Mouse (Mus musculus): ENCODE measurements around the gene Il22ra1.
"Not testable (repeated sequence)": the region's sequence is repeated elsewhere in the genome, so short reads cannot be mapped to it uniquely, and the experiment has no call there.

Il22ra1 gene

DNA sequence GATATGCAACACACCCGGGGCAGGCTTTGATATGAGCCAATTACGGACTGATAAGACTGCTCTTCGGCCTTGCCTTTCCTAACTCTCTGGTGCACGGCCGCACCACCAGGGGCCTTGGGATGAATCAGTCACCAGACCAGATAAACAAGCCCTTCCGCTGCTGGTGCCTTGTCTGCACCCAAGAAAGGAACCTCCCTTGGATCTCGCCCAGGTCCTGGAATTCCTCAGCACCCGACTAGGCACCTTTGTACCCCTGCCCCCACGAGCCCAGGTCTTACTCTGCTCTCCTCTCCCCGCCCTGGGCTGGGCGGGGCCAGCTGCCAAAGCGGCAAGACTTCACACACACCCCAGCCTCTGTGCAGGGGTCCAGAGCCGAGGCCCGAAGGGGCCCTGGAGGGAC, at the start of gene Il22ra1:
Gene Il22ra1, plus strand, starts transcription at position 356 of the 400 bp plus-strand sequence.
- no peak for DNase-seq (ENCODE audit: low spot score)

DNA sequence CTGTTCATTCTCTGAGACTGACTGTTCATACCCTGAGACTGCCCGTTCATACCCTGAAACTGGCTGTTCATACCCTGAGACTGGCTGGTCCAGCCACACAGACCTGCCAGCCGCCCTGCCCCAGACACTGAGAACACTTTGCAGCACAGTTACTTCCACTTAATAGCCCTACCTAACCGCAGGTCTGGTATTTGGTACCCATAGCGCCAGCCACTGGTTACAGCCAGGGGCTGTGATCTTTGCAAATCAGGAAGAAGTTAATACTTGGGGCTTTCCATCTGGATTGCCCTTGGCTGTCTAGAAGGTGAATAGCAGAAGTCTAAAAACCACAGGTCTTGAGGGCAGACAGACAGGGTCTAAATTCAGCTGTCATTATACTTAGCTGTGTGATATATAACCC, 48.7 kb upstream of the Il22ra1 start:
- no peak for DNase-seq (ENCODE audit: low spot score)

DNA sequence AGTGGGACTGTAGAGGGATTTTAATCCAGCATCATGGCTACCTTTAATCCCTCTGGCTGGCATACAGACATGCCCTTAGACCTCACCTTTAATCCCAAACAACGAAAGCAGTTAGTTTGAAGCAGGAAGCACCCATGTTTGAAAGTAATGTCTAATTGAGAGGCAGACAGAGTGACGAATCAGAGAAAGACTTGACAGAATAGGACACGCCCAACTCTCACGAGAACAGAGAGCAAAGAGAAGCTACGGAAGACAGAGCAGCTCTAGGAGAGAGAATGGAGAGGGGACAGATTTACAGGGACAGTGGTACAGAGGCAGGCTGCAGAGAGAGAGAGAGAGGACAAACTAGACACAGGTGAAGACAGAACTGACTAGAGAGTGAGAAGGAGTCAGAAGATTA, 46.2 kb upstream of the Il22ra1 start:
- no peak for DNase-seq (ENCODE audit: low spot score)

DNA sequence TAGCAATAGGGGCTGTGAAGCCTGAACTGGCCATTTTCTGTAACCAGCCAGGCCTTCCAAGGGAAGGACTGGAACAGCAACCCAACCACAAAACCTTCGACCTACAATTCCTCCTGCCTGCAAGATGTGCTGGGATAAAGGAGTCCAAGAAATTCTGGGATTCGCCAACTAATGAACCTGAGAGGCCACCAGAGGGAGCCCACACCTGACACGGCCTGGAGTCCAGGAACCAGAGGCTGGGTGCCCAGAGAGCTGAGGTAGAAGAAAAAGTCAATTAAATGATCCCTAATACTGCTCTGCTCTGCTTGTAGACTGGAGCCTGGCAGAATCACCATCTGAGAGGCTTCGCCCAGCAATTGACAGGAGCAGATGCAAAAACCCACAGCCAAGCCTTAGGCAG, 44.4 kb upstream of the Il22ra1 start:
- peak; percentile 57 for DNase-seq (ENCODE audit: low spot score)

DNA sequence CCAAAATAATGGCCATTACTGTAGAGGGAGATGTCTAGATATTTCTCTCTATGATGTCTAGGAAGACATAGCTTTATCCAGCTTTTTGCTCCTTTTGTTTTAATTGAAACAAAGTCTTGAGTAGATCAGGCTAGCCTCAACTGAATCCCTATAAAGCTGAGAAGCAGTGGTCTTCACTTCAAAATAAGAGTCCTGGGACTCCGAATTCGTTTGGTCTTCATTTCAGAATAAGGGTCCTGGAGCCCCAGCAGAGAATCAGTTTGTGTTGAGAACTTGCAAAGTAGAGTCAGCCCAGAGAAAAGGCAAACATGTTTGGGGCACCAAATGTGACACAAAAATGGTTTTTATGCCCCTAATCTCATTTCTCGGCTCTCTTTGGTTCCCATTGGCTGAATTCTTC, 43.2 kb upstream of the Il22ra1 start:
- DNase-seq (ENCODE audit: low spot score), result no peak

DNA sequence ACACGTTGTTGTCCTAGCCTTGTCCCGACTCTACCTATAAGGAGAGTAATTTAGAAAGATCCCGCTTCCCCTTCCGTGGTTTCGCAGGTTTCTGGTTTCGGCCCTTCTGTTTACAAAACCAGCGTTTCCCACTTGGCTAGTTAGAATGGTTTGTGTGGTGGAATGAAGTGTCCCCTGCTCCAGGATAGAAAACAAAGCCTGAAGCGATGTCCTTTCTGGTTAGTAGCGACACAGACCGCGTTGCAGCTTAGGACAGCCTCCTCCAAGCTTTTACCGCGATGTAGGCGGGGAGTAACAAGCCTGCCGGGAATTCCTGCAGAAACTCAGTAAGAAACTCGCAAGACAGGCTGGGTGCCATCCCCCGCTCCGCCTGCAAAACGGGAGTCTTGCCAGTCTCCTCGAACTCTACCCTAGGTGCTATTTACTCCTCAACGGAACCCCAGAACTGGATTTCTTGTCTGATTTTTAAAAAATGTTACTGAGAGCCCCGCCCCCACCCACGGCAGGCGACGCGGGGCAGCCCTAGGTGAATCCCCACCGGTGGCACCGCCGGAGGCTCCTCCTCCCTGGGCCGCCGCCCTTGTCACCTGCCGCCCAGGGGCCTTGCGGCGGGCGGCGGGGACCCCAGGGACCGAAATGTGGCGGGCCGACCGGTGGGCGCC, 41.9 kb upstream of the Il22ra1 start, which contains the start of gene Ifnlr1:
Gene Ifnlr1, plus strand, starts transcription at position 382 of the 662 bp plus-strand sequence.
- no peak for DNase-seq (ENCODE audit: low spot score)

DNA sequence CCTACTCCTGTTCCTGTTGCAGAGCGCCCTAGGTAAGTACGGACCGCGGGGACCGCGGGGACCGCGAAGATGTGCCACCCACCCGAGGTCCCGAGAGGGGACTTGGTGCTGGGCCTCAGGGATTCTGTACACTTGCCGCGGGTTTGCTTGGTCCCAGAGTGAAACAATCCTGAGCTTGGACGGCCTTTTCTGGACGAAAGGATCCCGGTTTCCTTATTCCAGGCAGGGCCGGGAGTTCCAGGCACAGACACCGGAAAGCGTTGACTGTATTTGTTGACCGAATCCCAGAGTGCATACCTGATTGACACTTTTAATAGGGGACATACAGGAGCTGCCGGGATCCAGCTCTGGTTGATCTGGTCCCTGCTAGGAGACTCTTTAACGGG, 41.4 kb upstream of the Il22ra1 start:
- no peak for DNase-seq (ENCODE audit: low spot score)

DNA sequence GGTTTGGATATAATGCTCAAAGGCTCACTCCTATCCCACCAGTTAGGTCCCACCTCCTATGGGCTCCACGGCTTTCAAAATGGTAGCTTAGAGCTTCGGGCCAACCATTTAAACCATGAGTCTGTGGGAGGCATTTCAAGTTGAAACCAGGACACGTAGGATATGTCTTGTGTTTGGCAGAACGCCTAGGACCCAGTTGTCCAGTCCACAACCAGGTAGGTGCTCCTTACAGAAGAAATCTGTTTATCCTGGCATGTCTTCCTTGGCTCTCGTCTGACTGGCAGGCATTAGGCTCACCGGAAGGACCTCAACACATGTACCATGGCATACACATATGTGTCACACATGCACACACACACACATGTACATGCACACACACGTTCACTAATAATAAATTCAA, 38.2 kb upstream of the Il22ra1 start:
- no peak for DNase-seq (ENCODE audit: low spot score)

DNA sequence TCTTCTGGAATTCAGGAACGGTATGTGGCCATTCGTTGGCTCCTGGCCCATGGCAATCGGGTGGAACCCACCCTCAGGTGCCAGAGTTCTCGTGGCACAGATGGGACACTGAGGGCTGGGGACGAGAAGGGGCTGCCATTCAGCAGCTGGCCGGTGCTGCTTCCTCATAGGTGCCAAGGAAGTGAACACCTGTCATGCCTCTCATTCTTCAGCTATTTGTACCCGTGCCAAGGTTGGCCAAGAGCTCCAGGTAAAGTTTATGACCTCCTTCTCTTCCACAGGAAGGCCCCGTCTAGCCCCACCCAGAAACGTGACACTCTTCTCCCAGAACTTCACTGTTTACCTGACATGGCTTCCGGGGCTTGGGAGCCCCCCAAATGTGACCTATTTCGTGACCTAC, 37.7 kb upstream of the Il22ra1 start:
- DNase-seq (ENCODE audit: low spot score), result no peak

DNA sequence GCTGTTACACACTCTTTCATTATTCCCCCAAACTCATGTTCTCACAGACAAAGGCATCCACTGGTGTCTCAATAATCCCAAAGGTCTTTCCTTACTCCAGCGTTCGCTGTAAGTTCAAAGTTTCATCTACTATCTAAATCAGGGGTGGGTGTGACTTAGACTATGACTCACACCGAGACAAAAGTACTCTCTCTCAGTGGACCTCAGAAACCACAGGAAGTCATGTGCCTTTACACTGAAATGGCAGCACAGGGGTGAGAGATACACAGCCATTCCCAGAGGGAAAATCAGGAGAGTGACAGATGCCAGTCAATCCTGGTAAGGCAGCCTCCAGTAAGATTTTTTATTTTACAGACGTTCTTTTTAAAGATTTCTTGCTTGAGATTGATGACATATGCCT, 35.1 kb upstream of the Il22ra1 start:
- no peak for DNase-seq (ENCODE audit: low spot score)

DNA sequence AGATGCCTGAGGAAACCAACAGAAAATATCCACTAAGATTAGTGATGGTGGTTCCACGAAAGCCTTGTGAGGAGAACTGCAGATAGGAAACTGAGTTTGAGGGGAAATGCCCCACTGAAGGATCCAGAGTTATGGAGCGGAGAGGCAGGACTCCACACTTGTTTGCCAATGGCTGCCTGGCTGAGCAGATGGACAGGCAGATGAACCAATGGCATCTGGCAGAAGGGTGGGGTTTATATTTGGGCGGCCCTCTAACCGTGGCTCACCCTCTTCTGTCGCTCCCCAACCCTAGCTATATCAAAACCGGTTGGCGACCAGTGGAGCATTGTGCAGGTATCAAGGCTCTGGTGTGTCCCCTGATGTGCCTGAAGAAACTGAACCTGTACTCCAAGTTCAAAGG, 29.5 kb upstream of the Il22ra1 start:
- no peak for DNase-seq (ENCODE audit: low spot score)

DNA sequence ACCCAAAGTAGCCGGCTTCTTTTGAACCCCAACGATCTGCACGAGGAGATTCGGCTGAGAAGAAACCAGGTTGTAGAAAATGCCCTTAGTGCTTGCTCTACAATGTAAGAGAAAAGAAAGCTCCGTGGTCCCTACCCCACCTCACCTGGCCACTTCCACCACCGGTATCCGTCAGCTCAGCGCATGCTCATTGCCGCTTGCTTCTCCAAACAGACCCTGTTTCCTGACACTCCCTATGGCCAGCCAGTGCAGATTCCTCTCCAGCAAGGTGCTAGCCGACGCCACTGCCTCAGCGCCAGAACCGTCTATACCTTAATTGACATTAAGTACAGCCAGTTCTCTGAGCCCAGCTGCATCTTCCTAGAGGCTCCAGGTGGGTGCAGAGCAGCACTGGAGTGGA, 24.5 kb upstream of the Il22ra1 start:
- no peak for DNase-seq (ENCODE audit: low spot score)

DNA sequence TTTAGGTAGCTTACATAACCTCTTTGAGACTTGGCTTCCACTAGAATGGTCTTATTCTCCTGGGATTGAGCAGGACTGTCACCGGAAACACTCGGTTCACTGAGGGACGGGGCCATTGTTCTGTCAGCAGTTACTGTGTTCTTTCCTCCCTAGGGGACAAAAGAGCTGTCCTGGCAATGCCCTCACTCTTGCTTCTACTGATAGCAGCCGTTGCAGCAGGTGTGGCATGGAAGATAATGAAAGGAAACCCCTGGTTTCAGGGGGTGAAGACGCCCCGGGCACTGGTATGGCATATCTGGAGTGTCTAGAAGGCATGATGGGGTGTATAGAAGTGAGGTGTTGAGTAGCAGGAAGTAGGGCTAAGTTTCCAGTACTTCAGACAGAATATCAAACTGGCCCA, 24.0 kb upstream of the Il22ra1 start:
- DNase-seq (ENCODE audit: low spot score), result no peak

DNA sequence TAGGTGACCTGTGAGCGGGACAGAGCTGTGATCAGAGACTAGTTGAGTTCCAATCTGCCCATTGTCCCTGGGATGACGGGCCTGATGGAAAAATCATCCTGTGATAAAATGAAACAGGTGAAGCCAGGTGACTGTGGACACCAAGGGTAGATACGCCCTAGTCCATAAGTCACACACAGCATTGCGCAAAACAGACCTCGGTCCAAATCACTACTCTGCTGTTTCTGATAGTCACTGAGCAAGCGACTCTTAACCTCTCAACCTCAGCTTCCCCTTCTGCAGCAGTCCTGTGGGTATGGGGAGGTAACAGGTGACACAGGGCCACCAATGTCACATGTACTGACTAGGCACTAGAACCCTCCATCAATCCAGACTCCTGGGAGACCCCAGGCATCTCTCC, 21.9 kb upstream of the Il22ra1 start:
- DNase-seq (ENCODE audit: low spot score), result no peak

DNA sequence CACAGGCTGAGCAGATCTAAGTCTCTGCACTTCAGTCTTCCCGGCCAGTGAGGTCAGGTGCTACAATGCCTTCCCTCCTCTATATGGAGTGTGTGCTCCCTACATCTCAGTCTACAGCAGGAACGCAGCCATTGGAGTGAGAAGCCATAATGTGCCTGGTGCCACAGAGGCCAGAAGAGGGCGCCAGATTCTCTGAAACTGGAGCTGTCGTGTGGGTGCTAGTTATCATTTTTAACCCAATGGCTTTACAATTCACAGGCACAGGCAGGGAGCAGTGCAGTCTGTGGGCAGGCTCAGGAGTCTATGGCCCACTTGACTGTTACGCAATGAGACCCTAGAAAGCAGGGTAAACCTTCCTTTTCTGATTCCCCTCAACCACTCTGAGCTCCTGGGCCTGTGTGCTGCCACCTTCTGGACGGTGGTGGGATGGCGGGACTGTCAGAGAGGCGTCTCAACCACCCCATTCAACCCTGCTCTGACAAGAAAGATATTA, 18.9 kb upstream of the Il22ra1 start:
- DNase-seq (ENCODE audit: low spot score), result peak; percentile 58

DNA sequence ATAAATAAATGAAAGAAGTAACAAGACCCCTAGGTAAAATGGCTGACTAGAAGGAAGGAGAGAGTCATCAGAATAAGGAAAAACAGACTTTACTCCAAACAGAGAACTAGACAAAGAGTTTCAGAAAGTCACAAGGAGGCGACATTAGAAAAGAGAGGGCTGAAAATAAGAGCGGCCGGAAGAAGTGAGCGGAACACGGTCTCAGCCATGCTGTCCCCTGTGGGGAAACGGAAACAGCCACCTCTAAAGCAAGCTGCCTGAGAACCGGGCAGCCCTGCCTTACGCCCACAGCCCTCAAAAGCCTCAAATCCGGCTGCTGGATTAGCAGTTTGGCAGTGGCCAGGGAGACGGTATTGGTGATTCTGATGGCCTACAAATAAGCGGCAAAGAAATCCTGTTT, 18.4 kb upstream of the Il22ra1 start:
- no peak for DNase-seq (ENCODE audit: low spot score)

DNA sequence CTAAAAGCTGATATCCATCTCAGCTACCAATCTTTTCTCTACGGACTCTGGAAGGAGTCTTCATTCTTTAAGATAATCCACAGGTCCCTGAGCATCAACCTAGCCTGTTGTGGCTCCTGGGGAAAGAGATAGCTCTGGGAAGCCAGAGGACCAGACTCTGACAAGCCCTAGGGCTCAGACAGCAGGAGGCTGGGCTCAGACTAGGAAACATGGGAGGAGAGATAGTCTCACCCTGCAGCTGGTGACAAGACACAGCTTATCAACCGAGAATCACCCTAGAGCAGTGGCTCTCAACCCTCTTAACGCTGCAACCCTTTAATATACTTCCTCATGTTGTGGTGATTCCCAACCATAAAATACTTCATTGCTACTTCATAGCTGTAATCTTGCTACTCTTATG, 17.6 kb upstream of the Il22ra1 start:
- no peak for DNase-seq (ENCODE audit: low spot score)

DNA sequence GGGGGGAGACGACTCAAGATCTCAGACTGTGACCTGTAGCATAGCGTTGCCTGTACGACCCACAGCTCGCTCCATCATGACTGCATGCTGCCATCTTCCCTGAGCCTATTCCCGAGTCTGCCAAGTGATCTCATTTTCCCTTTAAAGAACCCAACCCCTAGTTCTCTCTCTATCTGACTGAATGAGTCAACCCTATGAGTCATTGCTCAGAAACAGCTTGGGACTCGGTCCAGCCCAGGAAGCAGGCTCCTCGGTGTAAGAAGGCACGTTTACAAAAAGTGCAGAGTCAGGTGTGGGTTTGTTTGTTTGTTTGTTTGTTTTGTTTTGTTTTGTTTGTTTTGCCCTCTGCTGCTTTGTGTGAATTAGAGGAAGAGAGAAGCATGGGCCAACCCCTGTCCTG, 13.2 kb upstream of the Il22ra1 start:
- peak; percentile 3 for DNase-seq (ENCODE audit: low spot score)

DNA sequence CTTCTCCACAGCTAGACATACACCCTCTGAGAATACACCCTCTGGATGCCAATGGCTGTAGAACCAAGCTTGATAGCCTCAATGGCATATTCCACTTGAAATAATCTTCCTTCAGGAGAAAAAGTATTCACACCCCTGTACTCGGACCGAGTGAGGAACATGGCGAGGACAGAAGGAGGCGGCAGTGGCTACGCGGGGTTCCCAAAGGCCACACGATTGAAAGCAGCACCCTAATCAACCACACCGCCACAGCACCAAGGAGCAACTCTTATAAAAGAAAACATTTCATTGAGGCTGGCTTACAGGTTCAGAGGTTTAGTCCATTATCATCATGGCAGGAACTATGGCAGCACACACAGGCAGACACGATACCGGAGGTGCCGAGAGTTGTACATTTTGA, 11.5 kb upstream of the Il22ra1 start:
- not testable (repeated sequence) for DNase-seq (ENCODE audit: low spot score)

DNA sequence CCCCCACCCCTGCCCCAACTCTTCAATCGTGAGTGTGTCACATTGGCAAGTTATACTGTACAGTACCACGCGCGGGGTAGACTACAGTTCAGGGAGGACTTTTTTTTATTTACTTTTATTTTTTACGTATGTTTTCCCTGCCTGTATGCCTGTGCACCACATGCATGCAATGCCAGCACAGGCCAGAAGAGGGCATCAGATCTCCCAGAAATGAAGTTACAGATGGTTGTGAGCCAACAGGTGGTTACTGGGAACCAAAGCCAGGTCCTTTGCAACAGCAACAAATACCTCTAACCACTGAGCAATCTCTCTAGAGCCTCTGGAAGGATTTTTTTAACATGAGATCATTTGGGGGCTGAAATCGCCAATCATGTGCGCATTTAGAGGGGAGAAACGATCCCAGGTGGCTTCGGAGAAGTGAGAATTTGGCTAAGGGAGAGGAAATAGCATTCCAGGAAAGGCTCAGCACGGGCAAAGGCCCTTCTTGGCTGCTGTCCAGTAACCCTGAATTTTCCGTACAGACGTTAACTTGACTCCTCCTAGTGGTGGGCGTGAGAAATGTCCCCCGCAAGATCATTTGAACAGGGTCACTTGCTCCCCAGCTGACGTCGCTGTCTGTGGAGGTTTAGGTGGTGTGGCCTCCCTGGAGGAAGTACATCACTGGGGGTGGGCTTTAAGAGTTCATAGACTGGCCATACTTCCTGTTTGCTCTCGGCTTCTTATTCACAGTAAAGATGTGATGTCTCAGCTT, 5.3 kb upstream of the Il22ra1 start:
- DNase-seq (ENCODE audit: low spot score), result no peak

DNA sequence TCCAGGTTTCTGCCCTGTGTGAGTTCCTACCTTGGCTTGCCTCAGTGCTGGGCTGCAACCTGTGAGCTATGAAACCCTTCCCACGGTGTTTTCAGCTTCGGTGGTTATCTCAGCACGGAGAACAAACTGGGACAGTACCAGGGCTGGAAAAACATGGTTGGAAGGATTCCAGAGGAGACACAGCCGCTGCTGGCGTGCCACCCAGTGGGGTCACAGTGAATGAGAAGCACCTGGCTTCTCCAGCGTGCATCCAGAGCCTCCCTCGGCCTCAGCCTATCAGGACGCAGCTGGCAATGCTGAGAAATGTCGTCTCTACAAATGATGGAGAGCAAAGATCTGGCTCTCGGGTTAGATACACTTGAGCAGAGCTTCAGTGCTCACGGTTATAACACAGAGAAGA, 1.6 kb upstream of the Il22ra1 start:
- DNase-seq (ENCODE audit: low spot score), result no peak

DNA sequence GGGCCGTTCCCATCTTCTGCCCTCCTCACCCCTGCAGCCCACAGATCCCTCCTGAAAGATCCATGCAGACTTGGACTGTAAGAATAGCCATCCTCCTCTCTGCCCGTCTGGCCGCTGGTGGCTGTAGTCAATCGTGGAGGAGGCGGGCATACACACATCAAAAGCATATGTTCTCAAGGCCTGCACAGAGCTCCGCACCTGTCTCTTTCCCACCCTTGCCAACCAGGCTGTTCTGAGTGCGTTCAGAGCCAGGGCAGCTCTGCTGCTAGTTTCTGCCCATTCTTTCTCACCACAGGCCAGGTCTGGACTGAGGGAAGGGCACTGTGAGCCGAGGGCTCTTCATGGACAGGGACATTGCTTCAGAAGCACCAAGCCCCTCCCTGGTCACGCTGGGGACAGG, 2.2 kb downstream of the Il22ra1 start:
- no peak for DNase-seq (ENCODE audit: low spot score)

DNA sequence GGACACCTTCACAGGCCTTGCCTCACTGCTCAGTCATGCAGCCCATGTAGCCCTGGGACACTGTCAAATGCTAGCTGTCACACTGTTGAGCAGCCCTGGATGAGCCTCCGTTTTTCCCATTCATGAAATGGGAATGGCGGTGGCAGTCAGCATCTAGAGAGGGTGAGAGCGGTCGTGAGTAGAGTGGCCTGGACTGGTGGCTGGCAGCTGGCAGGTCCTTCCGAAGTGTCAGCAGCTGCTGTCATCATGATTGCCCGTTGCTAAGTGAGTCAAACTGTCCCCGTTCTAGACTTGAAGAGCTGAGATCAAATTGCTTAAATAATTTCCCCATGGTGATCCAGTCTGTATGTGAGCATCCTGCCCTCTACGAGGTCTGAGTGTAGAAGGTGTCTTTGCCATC, 3.0 kb downstream of the Il22ra1 start:
- no peak for DNase-seq (ENCODE audit: low spot score)

DNA sequence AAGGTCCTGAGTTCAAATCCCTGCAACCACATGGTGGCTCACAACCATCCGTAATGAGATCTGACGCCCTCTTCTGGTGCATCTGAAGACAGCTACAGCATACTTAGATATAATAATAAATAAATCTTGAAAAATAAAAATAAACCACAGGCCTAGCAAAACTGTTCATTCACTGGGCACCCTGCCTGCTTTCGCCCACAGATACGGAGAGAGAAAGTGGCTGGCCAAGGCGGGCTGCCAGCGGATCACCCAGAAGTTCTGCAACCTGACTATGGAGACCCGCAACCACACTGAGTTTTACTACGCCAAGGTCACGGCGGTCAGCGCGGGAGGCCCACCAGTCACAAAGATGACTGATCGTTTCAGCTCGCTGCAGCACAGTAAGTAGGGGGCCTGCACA, 5.9 kb downstream of the Il22ra1 start:
- DNase-seq (ENCODE audit: low spot score), result no peak

Data from adipocyte (in vitro differentiated cells).